Mouse (Mus musculus) frontal cortex, postnatal 25 days (tissue): ENCODE results near the gene Dram1.

ENCODE experiments used
- DNase-seq, 2 experiments: peaks; one replicate each; pipeline ENCODE4 v3.0.0; 2022; ENCODE audit warnings: low spot score in 2 of 2

Dram1 gene

DNA sequence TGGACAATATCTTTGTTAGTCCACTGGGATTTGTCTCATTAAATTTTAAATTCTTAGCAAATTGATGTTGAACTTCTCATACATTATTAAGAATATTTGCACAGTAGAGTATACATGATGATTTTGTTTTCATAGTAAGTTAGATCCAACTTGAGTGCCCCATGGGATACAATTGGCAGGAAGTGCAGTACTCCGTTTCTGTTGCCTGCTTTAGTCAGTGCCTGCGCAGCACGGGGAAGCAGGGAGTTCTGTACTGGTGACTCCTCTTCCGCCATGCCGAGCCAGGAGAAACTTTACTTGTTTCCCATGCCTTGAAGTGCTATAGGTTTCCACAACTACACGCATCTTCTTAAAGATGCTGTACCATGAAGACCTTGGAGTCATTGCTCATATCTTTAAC lies 83.8 kb downstream of the Dram1 start:
- no peak for DNase-seq

DNA sequence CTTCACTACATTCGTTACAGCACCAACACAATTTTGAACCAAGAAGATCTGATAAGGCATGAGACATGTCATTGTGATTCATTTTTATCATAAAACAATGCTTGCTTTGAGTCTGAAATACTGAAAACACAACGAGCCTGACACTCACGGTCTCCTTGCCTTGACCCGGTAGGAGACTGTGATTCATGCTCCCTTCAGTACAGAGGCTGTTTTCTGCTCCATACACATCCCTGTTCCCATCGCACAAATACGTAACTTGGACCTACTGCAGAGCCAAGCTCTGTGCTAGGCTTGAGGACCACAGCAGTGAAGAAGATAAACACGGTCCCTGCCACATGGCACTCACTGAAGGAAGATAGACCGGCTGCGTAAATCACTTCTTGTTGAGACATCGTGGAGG lies 90.8 kb downstream of the Dram1 start:
- no peak for DNase-seq

DNA sequence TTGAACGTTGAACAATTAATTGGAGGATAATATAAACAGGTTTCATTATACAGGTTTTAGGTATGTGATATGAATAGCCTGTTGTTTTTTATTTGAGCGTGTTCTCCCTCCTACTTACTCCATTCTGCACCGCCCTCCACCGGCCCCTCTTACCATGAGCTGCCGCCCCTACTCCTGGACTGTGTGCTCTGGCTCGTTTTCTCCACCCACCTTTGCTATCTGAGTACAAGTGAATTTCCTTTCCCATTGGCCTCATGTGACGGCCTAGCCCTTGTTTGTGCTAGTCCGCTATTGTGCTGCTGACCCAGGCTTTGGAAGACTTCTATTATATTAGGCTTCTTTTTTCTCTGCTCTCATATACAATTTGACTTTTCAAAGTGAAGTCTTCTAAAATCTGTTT lies 91.6 kb downstream of the Dram1 start:
- no peak for DNase-seq

DNA sequence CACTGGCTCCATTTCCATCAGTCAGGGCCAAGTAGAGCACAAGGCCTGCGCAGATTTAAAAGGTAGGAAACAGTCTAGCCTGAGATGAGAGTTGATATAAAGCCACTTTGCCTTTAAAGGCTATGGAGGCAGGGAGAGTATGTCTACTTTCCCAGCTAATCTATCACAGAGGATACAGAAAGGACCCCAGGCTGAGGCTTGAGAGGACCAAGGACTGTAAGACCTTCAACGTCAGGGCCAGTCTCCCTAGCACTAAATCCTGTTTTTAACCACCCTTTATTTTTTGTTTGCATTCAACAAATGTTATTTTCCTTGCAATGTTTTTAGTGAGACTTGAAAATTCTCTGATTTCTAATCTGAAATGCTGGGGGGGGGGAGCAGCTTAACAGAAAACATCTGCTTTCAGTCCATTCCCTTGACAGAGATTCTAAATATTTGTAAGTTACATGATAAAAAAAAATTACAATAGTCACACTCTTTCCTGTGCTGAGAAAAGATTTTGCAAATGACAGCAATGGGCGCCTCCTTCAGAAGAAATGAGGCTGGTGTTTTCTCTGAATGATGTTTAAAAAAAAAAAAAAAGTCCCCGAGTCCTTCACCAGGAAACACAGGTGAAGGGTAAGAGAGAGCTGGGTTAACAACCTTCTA lies 94.4 kb downstream of the Dram1 start:
- no peak for DNase-seq

DNA sequence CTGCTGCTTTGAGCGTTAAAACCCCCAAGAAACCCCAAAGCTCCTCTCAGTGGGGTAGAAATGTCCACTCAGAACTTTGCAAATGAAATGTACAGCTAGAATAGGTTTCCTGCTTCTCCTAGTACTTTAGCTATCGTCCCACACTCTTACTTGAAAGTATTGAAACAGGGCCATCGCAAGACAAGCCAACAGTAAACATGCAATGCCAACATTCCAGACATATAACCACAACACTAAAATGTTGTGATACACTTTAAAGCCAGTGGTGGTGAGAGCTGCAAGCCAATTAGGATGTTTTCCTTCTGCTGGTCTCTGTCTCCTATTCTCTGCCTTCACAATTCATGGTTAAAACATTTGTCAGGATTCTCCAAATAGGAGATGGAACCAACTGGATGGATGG lies 97.2 kb downstream of the Dram1 start:
- DNase-seq: no peak

DNA sequence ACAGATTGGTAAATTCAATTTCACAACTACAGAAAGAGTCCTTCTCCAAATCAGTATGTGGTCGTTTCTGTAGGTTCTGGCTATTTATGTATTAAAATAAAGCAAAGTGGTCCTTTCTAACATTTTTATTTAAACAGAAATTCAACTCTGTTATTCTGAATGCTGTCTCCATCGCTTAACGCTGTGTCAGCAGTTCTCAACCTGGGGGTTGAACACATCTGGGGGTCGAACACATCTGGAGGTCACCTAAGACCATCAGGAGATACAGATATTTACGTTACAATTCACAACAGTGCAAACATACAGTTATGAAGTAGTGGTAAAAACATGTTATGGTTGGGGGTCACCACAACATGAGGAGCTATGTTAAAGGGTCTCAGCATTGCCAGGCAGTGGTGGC lies 104.8 kb downstream of the Dram1 start:
- no peak for DNase-seq
